Mouse (Mus musculus): ENCODE results near the gene Ccdc159.

Ccdc159 gene

DNA sequence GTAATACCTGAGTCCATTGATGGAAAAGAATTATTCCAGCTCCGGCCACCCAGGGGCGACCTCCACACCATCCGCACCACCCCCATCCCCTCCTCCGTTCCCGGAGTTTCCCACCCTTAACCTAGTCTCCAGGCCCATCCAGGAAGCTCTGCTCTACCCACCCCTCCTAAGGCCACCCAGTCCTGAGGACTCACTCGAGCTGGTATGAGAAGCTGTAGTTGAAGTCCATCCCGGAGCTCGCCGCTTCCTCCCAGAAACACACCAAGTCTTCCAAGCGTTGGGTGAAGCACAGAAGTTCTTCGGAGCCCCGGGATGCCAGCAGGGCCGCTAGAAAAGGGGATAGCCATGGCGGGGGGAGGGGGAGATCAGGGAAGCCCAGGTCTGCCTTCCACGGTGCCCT is 34.7 kb downstream of the Ccdc159 start:
- DNase-seq = peak; percentile 41 to 44

DNA sequence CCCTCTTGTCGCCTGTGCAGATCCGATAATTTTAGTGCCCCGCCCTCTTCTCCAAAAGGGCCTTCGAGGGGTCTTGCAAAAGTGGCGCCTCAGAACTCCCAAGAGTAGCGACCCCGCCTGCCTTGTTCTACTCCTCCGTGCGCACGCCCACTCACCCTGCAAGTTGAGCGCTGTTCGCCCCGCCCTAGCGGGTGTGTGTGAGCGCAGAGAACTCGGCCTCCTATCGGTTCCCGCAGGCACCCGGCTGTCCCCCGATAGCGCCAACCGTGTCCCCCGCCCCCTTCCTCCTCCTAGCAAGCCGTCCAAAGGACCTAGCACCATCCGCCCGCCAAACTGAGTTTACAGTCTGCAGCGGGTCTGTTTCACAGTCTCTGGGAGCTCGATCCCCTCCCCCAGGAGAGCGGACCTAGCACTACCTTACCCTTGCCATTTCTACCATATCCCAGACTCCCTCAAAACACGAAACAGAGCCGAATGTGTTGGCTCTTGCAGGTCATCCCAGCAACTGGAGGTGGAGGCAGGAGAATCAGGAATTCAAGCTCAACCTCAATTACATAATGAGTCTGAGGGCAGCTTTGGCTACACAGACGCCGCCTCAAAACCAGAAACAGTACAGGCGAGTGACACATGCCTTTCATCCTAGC is 35.3 kb downstream of the Ccdc159 start:
- DNase-seq = peak; percentile 66 to 75

DNA sequence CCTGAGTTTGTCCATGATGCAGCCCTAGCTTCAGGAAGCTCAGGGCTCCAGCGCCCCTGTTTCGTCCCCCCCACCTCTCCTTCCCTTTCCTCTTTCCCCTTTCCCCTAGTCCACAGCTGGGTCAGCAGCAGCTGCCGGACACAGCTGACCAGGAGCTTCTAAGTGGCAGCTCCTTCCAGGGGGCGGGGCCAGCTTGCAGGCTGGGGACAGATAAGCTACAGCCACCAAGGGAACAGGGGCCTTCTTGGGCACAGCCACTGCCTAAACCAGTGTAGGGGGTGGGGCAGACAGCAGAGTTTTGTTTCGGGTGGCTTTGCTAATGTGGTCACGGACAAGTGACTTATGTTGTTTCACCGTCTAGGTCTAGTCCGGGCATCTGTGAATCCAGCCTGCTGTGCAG is 36.1 kb downstream of the Ccdc159 start, which contains the start of gene Epor:
Epor (minus strand) TSS at position 90 of the 400 bp plus-strand sequence.
- peak in 1 of 2 experiments; percentile 49 for DNase-seq

DNA sequence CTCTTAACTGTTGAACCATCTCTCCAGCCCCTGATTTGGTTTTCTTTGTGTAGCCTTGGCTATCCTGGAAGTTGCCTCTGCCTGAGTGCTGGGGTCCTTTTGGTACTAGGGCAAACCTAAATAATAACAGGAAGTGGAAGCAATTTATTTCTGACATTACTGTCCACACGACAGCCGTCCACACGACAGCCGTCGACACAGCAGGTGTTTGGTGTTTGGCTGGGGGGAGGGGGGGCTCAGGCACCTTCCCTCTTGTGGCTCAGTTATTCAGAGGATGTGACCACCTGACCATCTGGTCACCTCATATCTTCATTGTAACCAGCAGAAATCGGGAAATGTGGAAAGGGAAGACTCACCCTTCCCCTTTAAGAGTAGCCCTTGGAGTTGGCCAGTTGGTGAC is 41.6 kb downstream of the Ccdc159 start:
- no peak for DNase-seq

DNA sequence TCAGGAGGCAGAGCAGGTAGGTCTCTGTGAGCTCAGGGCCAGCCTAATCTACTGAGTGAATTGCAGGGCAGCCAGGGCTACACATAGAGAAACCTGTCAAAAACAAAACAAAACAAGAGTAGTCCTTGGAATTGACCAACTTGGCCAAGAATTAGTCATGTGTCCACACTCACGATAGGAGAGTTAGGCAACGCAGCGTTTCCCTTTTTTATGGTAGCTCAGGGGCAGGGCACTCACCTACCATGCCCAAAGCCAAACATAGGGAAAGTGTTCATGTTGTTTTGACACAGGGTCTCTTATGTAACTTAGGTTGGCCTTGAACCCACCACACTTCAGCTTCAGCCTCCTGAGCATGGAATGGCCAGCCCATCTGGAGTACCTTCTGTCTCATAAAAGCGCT is 42.0 kb downstream of the Ccdc159 start:
- DNase-seq = no peak

DNA sequence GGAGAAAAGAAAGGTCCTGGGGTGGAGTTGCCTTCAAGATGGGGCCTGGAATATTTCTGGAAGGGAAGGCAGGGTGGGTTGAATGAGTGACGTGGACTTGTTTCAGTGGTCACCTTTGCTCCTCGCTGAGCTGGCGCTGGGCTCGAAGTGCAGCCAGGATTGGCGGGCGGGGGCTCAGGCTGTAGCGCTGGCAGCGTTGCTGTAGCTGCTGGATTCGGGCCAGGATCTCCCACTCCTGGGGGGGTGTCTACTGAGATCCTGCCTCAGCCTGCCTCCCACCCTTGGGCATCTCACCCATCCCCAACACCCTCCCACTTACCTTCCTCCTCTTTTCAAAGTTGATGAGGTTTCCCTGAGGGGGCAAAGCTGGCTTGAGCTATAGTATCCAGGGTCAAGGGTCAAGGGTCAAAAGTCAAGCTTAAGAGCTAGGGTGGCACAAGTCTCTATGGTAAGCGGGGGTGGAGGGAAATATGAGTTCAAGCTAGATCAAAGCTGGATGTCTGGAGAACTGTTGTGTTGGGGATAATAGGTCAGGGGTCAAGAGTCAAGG is 49.4 kb downstream of the Ccdc159 start:
- no peak for DNase-seq

DNA sequence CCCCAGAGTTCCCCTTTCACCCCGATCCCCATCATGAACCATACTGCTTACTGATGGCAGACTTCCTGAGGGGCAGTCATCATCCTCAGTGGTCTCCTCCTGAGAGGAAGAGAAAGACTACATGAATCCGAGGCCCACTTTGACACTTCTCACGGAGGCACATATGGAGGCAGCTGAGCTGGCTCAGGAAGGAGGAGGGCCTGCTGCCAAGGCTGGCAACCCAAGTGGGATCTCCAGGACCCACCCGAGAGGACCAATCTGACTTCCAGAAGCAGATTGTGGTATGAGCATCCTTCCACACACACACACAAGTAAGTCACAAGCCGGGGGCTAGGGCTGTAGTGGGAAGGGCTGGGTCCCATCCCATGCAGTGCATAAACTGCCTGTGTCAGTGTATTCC is 50.1 kb downstream of the Ccdc159 start:
- DNase-seq = peak; percentile 64 to 70

DNA sequence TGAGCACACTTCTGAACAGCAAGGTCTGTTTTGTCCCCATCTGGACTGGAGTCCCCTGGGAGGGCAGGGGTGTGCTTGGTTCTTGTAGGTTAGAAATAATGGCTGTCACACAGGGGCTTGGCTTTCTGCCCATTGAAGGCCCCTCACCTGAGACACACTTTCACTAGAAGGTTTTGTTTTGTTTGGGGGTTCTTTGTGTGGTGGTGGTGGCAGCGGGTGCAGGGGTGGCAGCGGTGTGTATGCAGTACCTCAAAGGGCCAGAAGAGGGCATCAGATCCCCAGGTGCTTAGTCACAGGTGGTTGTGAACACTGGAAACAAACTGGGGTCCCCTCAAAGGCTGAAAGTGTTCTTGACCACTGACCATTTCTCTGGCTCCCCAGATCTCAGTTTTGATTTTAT is 50.7 kb downstream of the Ccdc159 start:
- peak; percentile 69 to 81 for DNase-seq

DNA sequence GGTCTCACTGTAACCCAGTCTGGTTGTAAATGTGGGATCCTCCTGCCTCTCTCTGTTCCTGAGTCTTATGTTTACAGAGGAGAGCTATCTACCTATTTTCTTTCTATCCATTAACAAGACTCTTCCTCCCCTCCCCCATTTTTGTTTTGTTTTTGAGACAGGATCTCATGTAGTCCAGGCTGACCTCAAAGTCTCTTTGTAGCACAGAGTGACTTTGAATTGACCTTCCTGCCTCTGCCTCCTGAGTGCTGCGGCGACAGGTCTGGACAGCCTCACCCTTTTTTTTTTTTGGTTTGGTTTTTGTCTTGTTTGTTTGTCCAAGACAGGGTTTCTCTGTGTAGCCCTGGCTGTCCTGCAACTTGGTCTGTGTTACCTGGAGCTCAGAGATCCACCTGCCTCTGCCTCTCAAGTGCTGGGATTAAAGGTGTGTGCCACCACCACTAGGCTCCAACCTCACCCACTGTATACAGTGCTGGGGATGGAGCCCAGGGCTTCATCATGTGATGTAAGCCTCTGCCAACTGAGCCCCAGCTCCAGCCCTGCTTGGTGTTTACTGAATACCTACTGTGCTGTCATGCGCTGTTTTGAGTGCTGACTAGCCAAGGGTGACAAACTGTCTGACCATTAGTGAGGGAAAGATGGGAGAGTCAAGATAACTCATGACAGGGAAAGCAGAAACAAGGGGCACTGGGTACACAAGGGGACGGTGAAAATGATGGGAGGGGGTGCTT is 51.3 kb downstream of the Ccdc159 start:
- DNase-seq = no peak

DNA sequence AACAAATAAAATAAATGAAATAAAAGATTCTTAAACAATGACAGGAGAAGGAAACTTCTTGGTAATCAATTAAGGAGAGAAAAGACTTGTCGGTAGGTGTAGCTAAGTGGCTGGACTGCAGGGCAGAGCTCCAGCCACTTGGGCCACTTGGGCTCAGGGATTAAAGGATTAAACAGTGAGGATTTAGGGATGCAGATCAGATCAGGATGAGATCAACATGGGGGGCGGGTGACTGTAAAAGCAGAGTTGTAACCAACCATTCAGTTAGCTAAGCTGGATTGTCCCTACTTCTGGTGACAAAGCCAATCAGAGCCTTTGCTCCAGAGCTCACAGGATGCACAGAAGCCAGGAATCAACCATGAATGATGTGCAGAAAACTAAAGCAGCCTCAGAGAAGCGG is 56.6 kb downstream of the Ccdc159 start:
- DNase-seq = no peak
